ENCODE assay signal across 8 mouse cellular contexts in the genomic region with DNA sequence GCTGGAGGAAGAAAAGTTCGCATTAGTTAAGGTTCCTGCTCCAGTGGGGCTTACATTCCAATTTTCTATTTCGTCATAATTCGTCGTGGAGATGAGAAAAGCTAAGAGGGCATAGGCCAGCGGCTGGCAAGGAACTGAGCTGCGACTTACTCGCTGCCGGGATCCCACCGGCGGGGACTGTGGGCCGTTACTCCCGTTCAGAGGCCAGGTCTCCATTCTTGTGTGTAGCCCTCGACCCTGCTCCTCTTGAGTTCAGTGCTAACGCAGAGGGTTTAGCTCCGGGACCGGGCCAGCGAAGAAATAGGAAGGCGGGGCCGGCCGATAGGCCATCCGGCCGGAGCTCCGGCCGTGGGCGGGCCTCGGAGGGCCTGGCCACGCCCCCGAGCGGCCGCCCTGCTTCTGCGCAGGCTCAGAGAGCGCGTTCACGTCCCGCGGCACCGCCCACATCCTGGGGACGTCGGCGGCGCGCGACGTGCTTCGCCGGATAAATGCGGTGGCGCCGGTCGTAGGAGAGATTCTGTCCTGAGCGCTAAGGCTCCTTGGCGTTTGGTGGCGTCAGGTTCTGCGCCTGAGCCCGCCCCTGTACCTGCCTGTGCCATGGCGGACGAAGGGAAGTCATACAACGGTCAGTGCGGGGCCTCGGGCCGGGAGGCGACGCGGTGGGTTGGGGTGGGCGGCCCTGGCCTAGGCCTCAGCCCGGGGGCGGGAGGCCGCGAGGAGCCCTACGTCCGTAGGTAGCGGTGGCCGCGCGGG. TPM values are rescaled to one million over a fixed set of nuclear protein-coding genes. Genes with fewer than 3 reads are reported as not detected.
A peak's percentile ranks its signal among the peaks of the same experiment; 100 is the strongest.
DNase-seq lines count a peak whose midpoint lies in the region; ATAC-seq and TF ChIP-seq lines count a peak whose summit lies in the region.

A gene (plus strand): TSS at position 439 of the 753 bp plus-strand sequence.

- under 1% methylated on average over 75 of the region's 75 CpGs for WGBS in heart, embryonic 14.5 days
- WGBS in liver, embryonic 14.5 days (ENCODE audit: insufficient replicate concordance) = under 1% methylated on average over 75 of the region's 75 CpGs
- WGBS in neural tube, embryonic 11.5 days = under 1% methylated on average over 71 of the region's 75 CpGs
- WGBS in stomach, postnatal 0 days = under 1% methylated on average over 62 of the region's 75 CpGs

- no peaks in the 10 kb centered on the region for H3K27me3 ChIP-seq in heart, embryonic 14.5 days (ENCODE audit: control insufficient read depth, insufficient read depth, low read length)
- no peaks in the 10 kb centered on the region for H3K27me3 ChIP-seq in liver, embryonic 14.5 days (ENCODE audit: control insufficient read depth, insufficient read depth, low read length)
- no peaks in the 10 kb centered on the region for H3K27me3 ChIP-seq in neural tube, embryonic 11.5 days (ENCODE audit: control insufficient read depth, insufficient read depth, low read length)
- no peaks in the 10 kb centered on the region for H3K27me3 ChIP-seq in stomach, postnatal 0 days (ENCODE audit: control insufficient read depth, insufficient read depth, low read length)

- no peak for TF ChIP-seq EP300 in liver, embryonic 14.5 days (IDR thresholded peaks at IDR 0.05; ENCODE audit: low read depth)
- peak; percentile 44 for TF ChIP-seq EP300 in stomach, postnatal 0 days (optimal IDR thresholded peaks at IDR 0.05)

- H3K4me1 ChIP-seq in brown adipose tissue, adult 24 weeks (ENCODE audit: control insufficient read depth, insufficient read depth, insufficient read length, low read length) = peaks cover 14% of the 10 kb centered on the region
- H3K4me1 ChIP-seq in heart, embryonic 14.5 days (ENCODE audit: control insufficient read depth in 2 of 2, insufficient read depth in 2 of 2, low read length in 2 of 2) = peaks cover 0 to 19% of the 10 kb centered on the region in 2 experiments; a peak in 2 of 4 replicates
- H3K4me1 ChIP-seq in liver, embryonic 14.5 days (replicated peaks; ENCODE audit: control insufficient read depth in 2 of 2, insufficient read depth in 2 of 2, low read length in 1 of 2) = peaks cover 14 to 18% of the 10 kb centered on the region in 2 experiments
- H3K4me1 ChIP-seq in neural tube, embryonic 11.5 days (ENCODE audit: control insufficient read depth, insufficient read depth, low read length) = peaks cover 7% of the 10 kb centered on the region
- no peaks in the 10 kb centered on the region for H3K4me1 ChIP-seq in stomach, postnatal 0 days (replicated peaks; ENCODE audit: control insufficient read depth, insufficient read depth)

- H3K27ac ChIP-seq in brown adipose tissue, adult 24 weeks (replicated peaks; ENCODE audit: low read depth, low read length) = peak within 1 kb of the TSS; percentile 98
- peak within 1 kb of the TSS; percentile 88 to 90 for H3K27ac ChIP-seq in heart, embryonic 14.5 days (replicated peaks in 1 of 2; ENCODE audit: control insufficient read depth in 1 of 2, insufficient read depth in 1 of 2, low read depth in 2 of 2, low read length in 2 of 2)
- peak within 1 kb of the TSS; percentile 86 for H3K27ac ChIP-seq in liver, embryonic 14.5 days
- peak within 1 kb of the TSS; percentile 75 for H3K27ac ChIP-seq in neural tube, embryonic 11.5 days (ENCODE audit: low read depth, low read length)
- peak within 1 kb of the TSS; percentile 96 for H3K27ac ChIP-seq in stomach, postnatal 0 days (replicated peaks)

- peaks cover 40% of the 10 kb centered on the region for H3K36me3 ChIP-seq in heart, embryonic 14.5 days (ENCODE audit: control insufficient read depth, insufficient read depth, low read length)
- peaks cover 24% of the 10 kb centered on the region for H3K36me3 ChIP-seq in liver, embryonic 14.5 days (replicated peaks; ENCODE audit: control insufficient read depth, insufficient read depth, low read depth)
- peaks cover 5% of the 10 kb centered on the region; the same call in 1 of the 2 replicates for H3K36me3 ChIP-seq in neural tube, embryonic 11.5 days (ENCODE audit: control insufficient read depth, insufficient read depth, low read length)
- H3K36me3 ChIP-seq in stomach, postnatal 0 days (ENCODE audit: control insufficient read depth, insufficient read depth, low read length) = 0 out of 2 replicates have a peak, but pooled peaks cover 4% of the 10 kb centered on the region

- H3K9me3 ChIP-seq in heart, embryonic 14.5 days (ENCODE audit: control insufficient read depth, low read length) = no peaks in the 10 kb centered on the region
- H3K9me3 ChIP-seq in liver, embryonic 14.5 days (ENCODE audit: control insufficient read depth, low read length) = no peaks in the 10 kb centered on the region
- no peaks in the 10 kb centered on the region for H3K9me3 ChIP-seq in neural tube, embryonic 11.5 days (ENCODE audit: control insufficient read depth, low read length)
- no peaks in the 10 kb centered on the region for H3K9me3 ChIP-seq in stomach, postnatal 0 days (ENCODE audit: control insufficient read depth, low read length)

- ATAC-seq in heart, embryonic 14.5 days (ENCODE audit: insufficient number of reproducible peaks, insufficient read depth, low FRiP score, low read depth) = peak; percentile 94
- ATAC-seq in liver, embryonic 14.5 days (ENCODE audit: insufficient read depth) = peak; percentile 90
- peak; percentile 92 for ATAC-seq in neural tube, embryonic 11.5 days (ENCODE audit: insufficient read depth, low FRiP score, low TSS enrichment)
- peak; percentile 94 for ATAC-seq in stomach, postnatal 0 days (ENCODE audit: low FRiP score, low TSS enrichment)

- TF ChIP-seq CTCF in liver, embryonic 14.5 days (IDR thresholded peaks at IDR 0.05; ENCODE audit: low read depth) = no peak
- TF ChIP-seq CTCF in stomach, postnatal 0 days (IDR thresholded peaks at IDR 0.05; ENCODE audit: low read depth) = peak; percentile 22; the same call in 1 of the 2 replicates

- H3K9ac ChIP-seq in heart, embryonic 14.5 days (ENCODE audit: low read length) = peak within 1 kb of the TSS; percentile 89
- peak within 1 kb of the TSS; percentile 97 for H3K9ac ChIP-seq in liver, embryonic 14.5 days (replicated peaks)
- peak within 1 kb of the TSS; percentile 90 for H3K9ac ChIP-seq in neural tube, embryonic 11.5 days (ENCODE audit: low read length)
- H3K9ac ChIP-seq in stomach, postnatal 0 days (ENCODE audit: low read length) = peak within 1 kb of the TSS; percentile 97

- DNase-seq in CD4-positive, CD25-positive, alpha-beta regulatory T cell, adult 2 months (ENCODE audit: low read depth, low spot score) = peak; percentile 96
- DNase-seq in fibroblast of lung, adult 2 months (ENCODE audit: low read depth) = peak; percentile 81
- peak; percentile 95 to 96 for DNase-seq in kidney, postnatal 25 days
- DNase-seq in liver, embryonic 14.5 days (ENCODE audit: low read depth in 3 of 3, low spot score in 3 of 3) = peak; percentile 84 to 88 (median 85)
- DNase-seq in neural tube, embryonic 11.5 days (ENCODE audit: low spot score) = peak; percentile 96
- peak; percentile 96 for DNase-seq in stomach, postnatal 0 days (ENCODE audit: low spot score)

- peak within 1 kb of the TSS; percentile 99 for H3K4me3 ChIP-seq in brown adipose tissue, adult 24 weeks (ENCODE audit: insufficient read depth, low read depth, low read length)
- H3K4me3 ChIP-seq in heart, embryonic 14.5 days (ENCODE audit: control insufficient read depth in 1 of 2, insufficient read depth in 1 of 2, low read depth in 1 of 2, low read length in 2 of 2) = peak within 1 kb of the TSS; percentile 91 to 96
- peak within 1 kb of the TSS; percentile 92 for H3K4me3 ChIP-seq in liver, embryonic 14.5 days (ENCODE audit: insufficient read depth in 1 of 2, low read depth in 2 of 2, low read length in 2 of 2)
- H3K4me3 ChIP-seq in neural tube, embryonic 11.5 days (ENCODE audit: low read depth, low read length) = peak within 1 kb of the TSS; percentile 92
- peak within 1 kb of the TSS; percentile 94 for H3K4me3 ChIP-seq in stomach, postnatal 0 days (ENCODE audit: low read depth, low read length)

- peak within 1 kb of the TSS; percentile 90 for H3K4me2 ChIP-seq in heart, embryonic 14.5 days (ENCODE audit: low read length)
- H3K4me2 ChIP-seq in liver, embryonic 14.5 days (ENCODE audit: low read depth) = peak within 1 kb of the TSS; percentile 95
- H3K4me2 ChIP-seq in neural tube, embryonic 11.5 days (ENCODE audit: low read depth) = peak within 1 kb of the TSS; percentile 77
- H3K4me2 ChIP-seq in stomach, postnatal 0 days (replicated peaks; ENCODE audit: low read depth) = peak within 1 kb of the TSS; percentile 49

RNA-seq across cellular contexts. Expression of the gene that starts here (rescaled TPM):
- polyA plus RNA-seq in brown adipose tissue, adult 24 weeks (2012; ENCODE audit: insufficient read depth, insufficient read length, missing spikeins) = 51.6 and 58.1 TPM in 2 replicates
- polyA plus RNA-seq in heart, embryonic 14.5 days (2014; fragmentation: Nextera tagmentation; extraction: Ambion mirVana) = 101 and 105 TPM in 2 replicates
- polyA plus RNA-seq in liver, embryonic 14.5 days (2012; rRNA removed) = 66.2 and 90.9 TPM in 2 replicates
- polyA plus RNA-seq in liver, embryonic 14.5 days (2014; fragmentation: Nextera tagmentation; extraction: Ambion mirVana) = 77.4 and 84.9 TPM in 2 replicates
- polyA plus RNA-seq in neural tube, embryonic 11.5 days (2014; fragmentation: Nextera tagmentation; extraction: Ambion mirVana) = 243 and 245 TPM in 2 replicates
- 57.5 and 61.6 TPM in 2 replicates for polyA plus RNA-seq in stomach, postnatal 0 days (2015; fragmentation: Nextera tagmentation; extraction: Ambion mirVana)

Comparison
In these comparisons a context has a peak if more than half of its experiments do, and no peak if none do; other contexts are left out.
1. Peak in every context shown above with its lines: DNase-seq, ATAC-seq, H3K4me3 ChIP-seq and H3K27ac ChIP-seq.